Mouse (Mus musculus) retina, embryonic 14.5 days (tissue): ENCODE results near the gene Disp2.

Experiments used
- DNase-seq: peaks from one replicate; pipeline ENCODE4 v3.0.0-alpha.2; 2015; ENCODE audit warnings: low spot score

Disp2 gene

GRCm38 (mm10) chr2:118844427-118844826 is 64.9 kb downstream of the Disp2 start:
- DNase-seq, result no peak

DNA sequence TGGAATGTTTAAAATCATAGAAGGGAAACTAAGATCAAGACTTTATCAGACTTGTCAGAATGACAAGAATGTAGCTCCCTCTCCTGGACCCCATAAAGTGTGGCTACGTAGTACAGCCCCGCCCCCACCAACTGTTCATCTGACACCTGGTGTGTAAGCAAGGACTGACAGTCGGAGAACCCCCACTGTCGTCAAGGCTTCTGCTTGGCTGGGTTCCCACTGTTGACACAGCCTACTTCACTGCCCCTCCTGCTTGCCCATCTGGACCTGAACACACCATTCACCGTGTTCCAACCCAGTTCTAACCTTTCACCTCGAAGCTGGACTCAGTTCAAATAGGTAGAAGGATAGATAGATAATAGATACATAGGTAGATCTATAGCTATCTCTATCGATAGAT is 66.7 kb downstream of the Disp2 start:
- DNase-seq, result no peak

- peak; percentile 32 for DNase-seq
Measured at GRCm38 (mm10) chr2:118851756-118852155, 72.2 kb downstream of the Disp2 start.
